Mouse (Mus musculus) midbrain, postnatal 0 days (tissue): Measurements from ENCODE around the gene Dlgap1. TPM values are rescaled to one million over a fixed set of nuclear protein-coding genes. Genes with fewer than 3 reads are reported as not detected.
A peak's percentile ranks its signal among the peaks of the same experiment; 100 is the strongest.

Source experiments
- ATAC-seq: fragments of 200-750 bp; cut with Nextera tagmentation; 2 replicates; pipeline ENCODE4 v1.8.0; 2017; ENCODE audit warnings: moderate number of reproducible peaks, mild to moderate bottlenecking, moderate TSS enrichment, moderate library complexity; ENCODE audit not compliant: low FRiP score
- DNase-seq: peaks from one replicate; pipeline ENCODE4 v3.0.0-alpha.2; 2015; ENCODE audit warnings: low spot score
- H3K27ac ChIP-seq: fragments of 300-500 bp; sonication (generic); 2 replicates; pipeline ENCODE4 v1.5.1; 2014; ENCODE audit warnings: low read depth, mild to moderate bottlenecking, low read length, mixed read lengths
- H3K27me3 ChIP-seq: fragments of 300-500 bp; sonication (generic); 2 replicates; pipeline ENCODE4 v1.6.1; 2014; ENCODE audit warnings: low read length, control low read depth, mixed read lengths; ENCODE audit not compliant: insufficient read depth
- H3K36me3 ChIP-seq: fragments of 300-500 bp; sonication (generic); 2 replicates; pipeline ENCODE4 v1.6.1; 2014; ENCODE audit warnings: low read length, control low read depth, mixed read lengths; ENCODE audit not compliant: insufficient read depth
- H3K4me1 ChIP-seq: fragments of 300-500 bp; sonication (generic); 2 replicates; pipeline ENCODE4 v1.6.1; 2014; ENCODE audit warnings: mild to moderate bottlenecking, control low read depth, antibody characterized with exemption, low read length, mixed read lengths; ENCODE audit not compliant: insufficient read depth
- H3K4me2 ChIP-seq: fragments of 300-500 bp; sonication (generic); 2 replicates; pipeline ENCODE4 v1.6.1; 2014; ENCODE audit warnings: low read depth, mild to moderate bottlenecking, low read length, mixed read lengths; ENCODE audit not compliant: poor library complexity, severe bottlenecking
- H3K4me3 ChIP-seq: fragments of 300-500 bp; sonication (generic); 2 replicates; pipeline ENCODE4 v1.5.1; 2014; ENCODE audit warnings: low read depth, mild to moderate bottlenecking, low read length, moderate library complexity
- H3K9ac ChIP-seq: fragments of 300-500 bp; sonication (generic); replicated peaks from 2 replicates; pipeline ENCODE4 v1.6.1; 2014; ENCODE audit warnings: mild to moderate bottlenecking, low read length, moderate library complexity, mixed read lengths; ENCODE audit not compliant: poor library complexity, severe bottlenecking
- H3K9me3 ChIP-seq: fragments of 300-500 bp; sonication (generic); 2 replicates; pipeline ENCODE4 v1.6.1; 2016; ENCODE audit warnings: low read length, control low read depth
- CTCF ChIP-seq: IDR thresholded peaks from 2 replicates; pipeline ENCODE4 v1.5.1; 2016; ENCODE audit warnings: antibody characterized with exemption, mild to moderate bottlenecking
- WGBS: fragments of 180-500 bp; shearing (Covaris S2); extraction: QIAGEN DNeasy Blood & Tissue Kit; methylation state at CpG from one replicate; pipeline ENCODE4 v1.1.7; 2014; 5-methylcytosine and 5-hydroxymethylcytosine counted together
- polyA plus RNA-seq: library from polyadenylated mRNA; unstranded; fragments of >200 nt; fragmentation: Nextera tagmentation; extraction: Ambion mirVana; gene quantifications from 2 replicates; pipeline ENCODE4 v1.2.1, GENCODE M21; 2015
- total RNA-seq: library from RNA; depleted of rRNA; stranded (reverse); fragments of >200 nt; gene quantifications from 2 replicates; pipeline ENCODE4 v1.2.3, GENCODE M21; 2014

The Dlgap1 gene
- total and polyA plus RNA-seq, 2 experiments from 2014 or later = 34.9 to 84.8 TPM

- WGBS = 27% methylated on average over 11 of the region's 11 CpGs
Measured at GRCm38 (mm10) chr17:70521971-70522370, 553.1 kb downstream of the Dlgap1 start.

DNA sequence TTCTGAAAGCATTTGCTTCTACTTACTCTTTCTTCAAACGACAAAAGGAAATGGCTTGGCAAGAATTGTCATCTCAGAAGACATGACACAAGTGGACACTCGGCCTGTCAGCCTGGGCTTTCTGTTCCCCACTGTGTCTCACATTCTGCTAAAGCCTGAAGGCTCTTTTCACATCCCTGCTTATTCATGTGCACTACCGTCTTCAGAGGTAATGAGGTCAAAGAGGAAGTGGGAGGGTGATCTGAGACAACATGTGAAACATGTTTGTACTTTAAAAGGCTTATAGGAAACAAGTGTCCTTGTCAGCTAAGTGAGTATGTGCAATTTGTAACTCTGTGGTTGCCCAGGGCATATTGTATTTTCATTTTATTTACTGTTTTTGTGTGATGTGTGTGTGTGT, 557.1 kb downstream of the Dlgap1 start:
- Histone ChIP-seq H3K4me3 (no peak overlapping the region), H3K4me2 (no peak overlapping the region), H3K9me3 (no peaks in the 10 kb centered on the region), H3K4me1 (no peaks in the 10 kb centered on the region; the same call in 1 of the 2 replicates), H3K36me3 (no peaks in the 10 kb centered on the region), H3K9ac (no peak overlapping the region), H3K27me3 (no peaks in the 10 kb centered on the region), H3K27ac (no peak overlapping the region)
- TF ChIP-seq CTCF = no peak
- WGBS = 54% methylated on average over 3 of the region's 3 CpGs
- DNase-seq = no peak
- no peak for ATAC-seq

More at GRCm38 (mm10) chr17:70521971-70522370, 553.1 kb downstream of the Dlgap1 start:
- no peak for ATAC-seq
- H3K4me3 ChIP-seq = peak overlapping the region; percentile 29
- peak overlapping the region; percentile 44 for H3K27ac ChIP-seq
- no peak for TF ChIP-seq CTCF
- H3K27me3 ChIP-seq = no peaks in the 10 kb centered on the region
- no peaks in the 10 kb centered on the region for H3K9me3 ChIP-seq
- no peaks in the 10 kb centered on the region; the same call in 1 of the 2 replicates for H3K4me1 ChIP-seq
- DNase-seq = peak; percentile 67
- peak overlapping the region; percentile 32 for H3K4me2 ChIP-seq
- H3K9ac ChIP-seq = 0 out of 2 replicates have a peak overlapping the region, but pooled peaks have one; percentile 15
- no peaks in the 10 kb centered on the region for H3K36me3 ChIP-seq

DNA sequence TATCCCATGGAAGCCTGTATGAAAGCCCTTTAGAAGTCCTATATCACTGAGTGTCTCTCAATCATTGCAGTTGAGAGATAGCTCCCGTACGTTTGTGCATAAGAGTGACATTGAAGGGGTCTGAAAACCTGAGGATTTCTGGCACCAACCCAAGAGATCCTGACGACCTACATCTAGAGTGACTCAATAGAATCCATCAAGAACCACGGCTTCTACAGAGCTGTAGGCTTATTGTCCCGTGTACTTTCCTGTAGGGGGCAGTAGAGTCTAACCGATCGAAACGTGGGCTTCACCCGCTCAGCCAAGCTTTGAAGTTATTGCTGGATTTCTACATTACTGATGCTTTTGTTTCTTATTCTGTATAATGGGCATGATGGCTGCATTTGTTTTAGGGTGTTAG, 558.2 kb downstream of the Dlgap1 start:
- H3K9ac ChIP-seq = no peak overlapping the region
- no peaks in the 10 kb centered on the region for H3K9me3 ChIP-seq
- no peaks in the 10 kb centered on the region for H3K27me3 ChIP-seq
- peak; percentile 70 for TF ChIP-seq CTCF
- H3K4me2 ChIP-seq = no peak overlapping the region
- H3K4me1 ChIP-seq = no peaks in the 10 kb centered on the region; the same call in 1 of the 2 replicates
- 32% methylated on average over 9 of the region's 9 CpGs for WGBS
- peak; percentile 60 for DNase-seq
- ATAC-seq = peak; percentile 47; the same call in 1 of the 2 replicates
- no peaks in the 10 kb centered on the region for H3K36me3 ChIP-seq
- H3K27ac ChIP-seq = no peak overlapping the region
- H3K4me3 ChIP-seq = no peak overlapping the region

- DNase-seq (peak; percentile 49), ATAC-seq (no peak)
- Histone ChIP-seq H3K36me3 (no peaks in the 10 kb centered on the region), H3K4me2 (no peak overlapping the region), H3K4me1 (no peaks in the 10 kb centered on the region; the same call in 1 of the 2 replicates), H3K9ac (no peak overlapping the region), H3K27ac (no peak overlapping the region), H3K27me3 (no peaks in the 10 kb centered on the region), H3K9me3 (no peaks in the 10 kb centered on the region), H3K4me3 (no peak overlapping the region)
- 56% methylated on average over 7 of the region's 7 CpGs for WGBS
- TF ChIP-seq CTCF = no peak
Measured at GRCm38 (mm10) chr17:70528196-70529187, 559.6 kb downstream of the Dlgap1 start.

DNA sequence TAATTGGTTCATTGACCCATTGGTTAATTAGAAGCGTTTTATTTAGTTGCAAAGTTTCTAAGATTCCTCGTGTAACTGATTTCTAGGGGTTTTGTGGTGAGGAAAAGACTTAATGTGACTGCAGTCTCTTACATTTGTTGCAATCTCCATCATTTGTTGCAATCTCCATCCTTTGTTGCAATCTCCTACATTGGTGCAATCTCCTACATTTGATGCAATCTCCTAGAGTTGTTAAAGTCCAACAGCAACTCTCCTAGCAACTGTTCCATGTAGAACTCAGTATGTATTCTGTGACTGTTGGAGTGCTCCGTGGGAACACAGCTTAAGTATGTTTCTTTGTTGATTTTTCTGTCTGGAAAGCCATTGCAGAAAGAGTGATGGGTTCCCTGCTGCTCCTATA, 565.4 kb downstream of the Dlgap1 start:
- Histone ChIP-seq H3K9ac (no peak overlapping the region), H3K4me2 (no peak overlapping the region), H3K27ac (no peak overlapping the region), H3K27me3 (no peaks in the 10 kb centered on the region), H3K4me1 (no peaks in the 10 kb centered on the region), H3K9me3 (no peaks in the 10 kb centered on the region), H3K4me3 (no peak overlapping the region), H3K36me3 (no peaks in the 10 kb centered on the region)
- DNase-seq (no peak), ATAC-seq (no peak)
- TF ChIP-seq CTCF = no peak
- 73% methylated on average over 3 of the region's 3 CpGs for WGBS

DNA sequence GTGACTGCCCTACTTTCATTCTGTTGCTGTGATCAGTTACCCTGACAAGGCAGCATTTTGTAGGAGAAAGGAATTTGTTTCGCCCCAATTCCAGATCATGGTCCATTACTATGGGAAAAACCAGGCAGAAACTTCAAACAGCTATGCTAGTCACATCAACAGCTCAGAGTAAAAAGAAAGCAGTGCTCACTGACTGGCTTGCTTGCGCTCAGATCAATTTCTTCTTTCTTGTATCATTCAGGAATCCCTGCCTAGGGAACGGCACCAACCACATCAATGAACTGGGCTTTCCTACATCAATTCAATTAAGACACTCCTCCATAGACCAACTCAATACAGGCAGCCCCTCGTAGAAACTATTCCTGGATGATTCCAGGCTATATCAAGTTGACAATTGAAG, 572.9 kb downstream of the Dlgap1 start:
- Histone ChIP-seq H3K9ac (no peak overlapping the region), H3K36me3 (no peaks in the 10 kb centered on the region), H3K4me1 (no peaks in the 10 kb centered on the region), H3K4me2 (no peak overlapping the region), H3K27ac (no peak overlapping the region), H3K4me3 (no peak overlapping the region), H3K9me3 (0 out of 2 replicates have a peak, but pooled peaks cover 3% of the 10 kb centered on the region), H3K27me3 (no peaks in the 10 kb centered on the region)
- DNase-seq = no peak
- TF ChIP-seq CTCF = no peak
- WGBS = 85% methylated on average over 4 of the region's 4 CpGs
- no peak for ATAC-seq
